Mouse (Mus musculus): Measurements from ENCODE around the gene E130311K13Rik. TPM values are rescaled to one million over a fixed set of nuclear protein-coding genes. Genes with fewer than 3 reads are reported as not detected.
A peak's percentile ranks its signal among the peaks of the same experiment; 100 is the strongest.

The E130311K13Rik gene
- polyA plus RNA-seq, 1 experiment from 2014 or later = 2.3 TPM

GRCm38 (mm10) chr3:63938928-63939327, 9.7 kb upstream of the E130311K13Rik start:
- Histone ChIP-seq H3K4me1 (replicated peaks) (no peaks in the 10 kb centered on the region), H3K27ac (no peak overlapping the region), H3K4me3 (replicated peaks) (no peak overlapping the region), H3K36me3 (peaks cover 9% of the 10 kb centered on the region), H3K9ac (no peak overlapping the region), H3K9me3 (replicated peaks) (no peaks in the 10 kb centered on the region), H3K27me3 (no peaks in the 10 kb centered on the region), H3K4me2 (no peak overlapping the region)
- ATAC-seq (ENCODE audit: low read depth) (no peak), DNase-seq (no peak)
- 78% methylated on average over 2 of the region's 2 CpGs for WGBS (ENCODE audit: insufficient replicate concordance)

GRCm38 (mm10) chr3:63919634-63920033, 9.6 kb downstream of the E130311K13Rik start:
- Histone ChIP-seq H3K9me3 (replicated peaks) (no peaks in the 10 kb centered on the region), H3K27me3 (no peaks in the 10 kb centered on the region), H3K9ac (no peak overlapping the region), H3K4me1 (replicated peaks) (no peaks in the 10 kb centered on the region), H3K27ac (no peak overlapping the region), H3K36me3 (no peaks in the 10 kb centered on the region), H3K4me3 (replicated peaks) (no peak overlapping the region), H3K4me2 (no peak overlapping the region)
- ATAC-seq (ENCODE audit: low read depth) (no peak), DNase-seq (no peak)
- 48% methylated on average over 3 of the region's 3 CpGs for WGBS (ENCODE audit: insufficient replicate concordance)

- Histone ChIP-seq H3K4me1 (replicated peaks) (peaks cover 2% of the 10 kb centered on the region; the same call in 1 of the 2 replicates), H3K36me3 (no peaks in the 10 kb centered on the region), H3K27me3 (peaks cover 2% of the 10 kb centered on the region), H3K4me3 (replicated peaks) (no peak overlapping the region), H3K4me2 (no peak overlapping the region), H3K9me3 (replicated peaks) (no peaks in the 10 kb centered on the region), H3K27ac (no peak overlapping the region), H3K9ac (no peak overlapping the region)
- DNase-seq (no peak), ATAC-seq (ENCODE audit: low read depth) (no peak)
- WGBS (ENCODE audit: insufficient replicate concordance) = 68% methylated on average over 4 of the region's 4 CpGs
Measured at GRCm38 (mm10) chr3:63910301-63910700, 19.0 kb downstream of the E130311K13Rik start.

DNA sequence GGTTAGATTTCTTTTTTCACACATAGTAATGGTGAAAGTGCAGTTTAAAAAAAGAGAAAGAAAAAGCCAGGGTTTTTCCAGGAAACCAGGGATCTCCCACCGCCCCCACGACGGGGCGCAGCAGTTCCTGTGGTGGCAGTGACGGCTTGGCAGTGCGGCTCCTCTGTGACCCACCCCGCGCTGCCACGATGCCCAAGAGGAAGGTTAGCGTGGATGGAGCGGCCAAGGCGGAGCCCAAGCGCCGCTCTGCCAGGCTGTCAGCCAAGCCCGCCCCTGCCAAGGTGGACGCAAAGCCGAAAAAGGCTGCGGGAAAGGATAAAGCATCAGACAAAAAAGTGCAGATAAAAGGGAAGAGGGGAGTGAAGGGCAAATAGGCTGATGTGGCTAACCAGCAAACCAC, 24.0 kb downstream of the E130311K13Rik start:
- Histone ChIP-seq H3K27me3 (peaks cover 13% of the 10 kb centered on the region), H3K4me1 (replicated peaks) (peaks cover 3% of the 10 kb centered on the region; the same call in 1 of the 2 replicates), H3K4me2 (peak overlapping the region; percentile 50), H3K4me3 (replicated peaks) (peak overlapping the region; percentile 21; the same call in 1 of the 2 replicates), H3K36me3 (no peaks in the 10 kb centered on the region), H3K9ac (no peak overlapping the region), H3K9me3 (replicated peaks) (no peaks in the 10 kb centered on the region), H3K27ac (no peak overlapping the region)
- ATAC-seq (ENCODE audit: low read depth) = no peak
- no peak for DNase-seq
- WGBS (ENCODE audit: insufficient replicate concordance) = 2% methylated on average over 18 of the region's 18 CpGs

GRCm38 (mm10) chr3:63904157-63904556, 25.1 kb downstream of the E130311K13Rik start:
- 74% methylated on average over 2 of the region's 2 CpGs for WGBS (ENCODE audit: insufficient replicate concordance)
- Histone ChIP-seq H3K27me3 (peaks cover 24% of the 10 kb centered on the region), H3K36me3 (no peaks in the 10 kb centered on the region), H3K27ac (no peak overlapping the region), H3K9me3 (replicated peaks) (no peaks in the 10 kb centered on the region), H3K4me2 (no peak overlapping the region), H3K4me1 (replicated peaks) (peaks cover 3% of the 10 kb centered on the region; the same call in 1 of the 2 replicates), H3K4me3 (replicated peaks) (no peak overlapping the region), H3K9ac (no peak overlapping the region)
- DNase-seq (no peak), ATAC-seq (ENCODE audit: low read depth) (no peak)

DNA sequence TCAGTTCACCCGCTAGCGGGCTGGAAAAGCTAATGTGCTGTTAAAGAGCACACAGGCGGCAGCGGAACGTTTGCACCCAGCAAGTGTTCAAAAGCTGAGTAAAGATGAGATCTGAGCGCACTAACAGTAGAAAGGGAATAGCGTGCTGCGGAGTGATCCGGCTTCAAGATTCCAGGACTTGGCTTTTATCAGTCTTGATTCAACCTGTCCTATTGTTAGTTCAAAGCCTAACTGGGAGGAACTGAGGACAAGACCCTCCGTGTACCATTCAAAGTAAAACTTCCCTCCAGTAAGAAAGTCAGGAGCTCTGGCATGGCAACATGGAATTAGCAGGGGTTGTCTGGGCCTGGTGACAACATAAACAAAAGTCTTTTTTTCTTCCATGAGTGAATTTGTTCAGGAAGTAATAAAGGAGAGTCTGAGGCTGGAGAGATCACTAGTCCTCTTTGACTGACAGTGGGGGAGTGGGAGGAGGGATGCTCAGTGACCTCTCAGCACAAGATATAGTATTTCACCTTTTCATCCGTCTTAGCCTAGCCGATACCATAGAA, 29.2 kb downstream of the E130311K13Rik start:
- no peak for DNase-seq

DNA sequence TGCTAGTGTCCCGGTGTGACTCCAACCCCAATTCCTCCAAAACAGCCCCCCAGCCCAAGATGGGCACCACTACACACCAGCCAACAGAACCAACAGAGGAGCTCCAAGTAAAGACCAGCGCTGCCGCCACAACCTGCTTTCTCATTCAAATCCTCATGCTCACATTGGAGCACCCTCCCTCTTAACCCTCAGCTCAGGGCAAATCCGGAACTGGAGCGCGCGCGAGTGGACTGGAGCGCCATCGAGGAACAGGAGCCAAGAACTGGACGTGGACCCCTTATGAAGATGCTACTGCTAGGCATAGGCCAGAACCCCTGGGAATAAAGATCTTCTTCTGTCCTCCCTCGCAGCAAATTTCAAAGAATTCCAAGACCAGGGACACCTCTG, 30.0 kb downstream of the E130311K13Rik start, which contains the start of gene Plch1:
TSS of gene Plch1 (minus strand) at position 164 of the 387 bp plus-strand sequence.
- no peak for DNase-seq
- Histone ChIP-seq H3K9ac (peak within 1 kb of the TSS; percentile 36; the same call in 1 of the 2 replicates), H3K9me3 (replicated peaks) (no peaks in the 10 kb centered on the region), H3K27me3 (peaks cover 30% of the 10 kb centered on the region), H3K36me3 (no peaks in the 10 kb centered on the region), H3K4me1 (replicated peaks) (no peaks in the 10 kb centered on the region; the same call in 1 of the 2 replicates), H3K4me3 (replicated peaks) (peak within 1 kb of the TSS; percentile 55), H3K4me2 (peak within 1 kb of the TSS; percentile 77), H3K27ac (no peak within 1 kb of the TSS)
- under 1% methylated on average over 12 of the region's 12 CpGs for WGBS (ENCODE audit: insufficient replicate concordance)
- 0 out of 2 replicates have a peak, but pooled peaks have one; percentile 26 for ATAC-seq (ENCODE audit: low read depth)

More for the DNA sequence above, 29.2 kb downstream of the E130311K13Rik start:
- H3K27me3 ChIP-seq = peaks cover 34% of the 10 kb centered on the region
- no peak overlapping the region for H3K27ac ChIP-seq
- peak overlapping the region; percentile 55 for H3K4me3 ChIP-seq (replicated peaks)
- H3K36me3 ChIP-seq = no peaks in the 10 kb centered on the region
- no peaks in the 10 kb centered on the region for H3K9me3 ChIP-seq (replicated peaks)
- 8% methylated on average over 12 of the region's 12 CpGs for WGBS (ENCODE audit: insufficient replicate concordance)
- H3K4me1 ChIP-seq (replicated peaks) = no peaks in the 10 kb centered on the region; the same call in 1 of the 2 replicates
- no peak overlapping the region for H3K9ac ChIP-seq
- ATAC-seq (ENCODE audit: low read depth) = no peak
- H3K4me2 ChIP-seq = peak overlapping the region; percentile 77

- WGBS (ENCODE audit: insufficient replicate concordance) = under 1% methylated on average over 41 of the region's 41 CpGs
Measured at GRCm38 (mm10) chr3:63898581-63899308, 30.5 kb downstream of the E130311K13Rik start.

DNA sequence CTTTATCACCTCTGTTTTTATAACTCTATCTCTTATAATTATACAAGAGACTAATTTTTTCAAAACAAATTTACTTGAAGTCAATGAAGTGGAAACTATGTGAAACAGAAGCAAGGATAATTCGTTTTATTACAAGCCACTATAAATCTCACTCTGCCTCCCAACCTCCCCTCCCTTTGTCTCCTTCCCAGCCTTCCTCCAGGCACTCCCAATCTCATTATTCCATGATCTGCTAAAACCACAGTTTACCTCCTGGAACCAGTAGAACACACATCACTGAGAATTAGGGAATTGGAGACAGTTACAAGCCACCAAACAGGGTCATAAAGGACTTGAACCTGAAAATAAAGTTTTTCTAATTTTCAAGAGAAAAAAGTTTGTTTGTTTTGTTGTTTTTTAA, 32.1 kb downstream of the E130311K13Rik start:
- no peak overlapping the region for H3K4me2 ChIP-seq
- H3K27me3 ChIP-seq = peaks cover 28% of the 10 kb centered on the region
- ATAC-seq (ENCODE audit: low read depth) (no peak), DNase-seq (no peak)
- H3K4me1 ChIP-seq (replicated peaks) = no peaks in the 10 kb centered on the region; the same call in 1 of the 2 replicates
- H3K27ac ChIP-seq = no peak overlapping the region
- H3K9ac ChIP-seq = no peak overlapping the region
- no peak overlapping the region for H3K4me3 ChIP-seq (replicated peaks)
- no peaks in the 10 kb centered on the region for H3K9me3 ChIP-seq (replicated peaks)
- H3K36me3 ChIP-seq = no peaks in the 10 kb centered on the region
- WGBS (ENCODE audit: insufficient replicate concordance) = 25% methylated on average over 1 of the region's 1 CpGs

More at GRCm38 (mm10) chr3:63898581-63899308, 30.5 kb downstream of the E130311K13Rik start:
- DNase-seq (peak; percentile 4), ATAC-seq (ENCODE audit: low read depth) (peak; percentile 36)
- Histone ChIP-seq H3K27me3 (peaks cover 28% of the 10 kb centered on the region), H3K9me3 (replicated peaks) (no peaks in the 10 kb centered on the region), H3K9ac (peak overlapping the region; percentile 36; the same call in 1 of the 2 replicates), H3K36me3 (no peaks in the 10 kb centered on the region), H3K27ac (no peak overlapping the region), H3K4me2 (peak overlapping the region; percentile 77), H3K4me3 (replicated peaks) (peak overlapping the region; percentile 55), H3K4me1 (replicated peaks) (no peaks in the 10 kb centered on the region; the same call in 1 of the 2 replicates)

DNA sequence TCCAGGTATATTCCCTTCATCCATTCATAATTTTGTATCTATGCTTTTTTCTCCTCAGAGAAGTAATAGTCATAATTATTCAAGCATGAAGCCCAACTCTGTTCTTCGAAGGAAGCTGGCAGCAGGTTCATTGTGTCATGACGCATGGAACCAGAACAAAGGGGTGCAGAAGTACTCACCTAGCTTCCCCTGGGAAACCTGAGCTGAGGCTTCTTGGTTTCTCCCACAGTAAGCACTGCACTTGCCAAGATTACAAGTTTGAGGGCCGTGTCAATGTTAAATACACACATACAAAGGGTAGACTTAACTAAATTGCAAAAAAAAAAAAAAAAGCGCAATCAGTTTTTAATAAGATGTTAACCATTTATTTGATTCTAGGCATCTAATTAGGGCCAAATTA, 33.0 kb downstream of the E130311K13Rik start:
- Histone ChIP-seq H3K9ac (no peak overlapping the region), H3K4me3 (replicated peaks) (no peak overlapping the region), H3K27ac (no peak overlapping the region), H3K4me1 (replicated peaks) (no peaks in the 10 kb centered on the region; the same call in 1 of the 2 replicates), H3K9me3 (replicated peaks) (no peaks in the 10 kb centered on the region), H3K4me2 (no peak overlapping the region), H3K36me3 (no peaks in the 10 kb centered on the region), H3K27me3 (peaks cover 28% of the 10 kb centered on the region)
- DNase-seq (no peak), ATAC-seq (ENCODE audit: low read depth) (no peak)
- 69% methylated on average over 4 of the region's 4 CpGs for WGBS (ENCODE audit: insufficient replicate concordance)

DNA sequence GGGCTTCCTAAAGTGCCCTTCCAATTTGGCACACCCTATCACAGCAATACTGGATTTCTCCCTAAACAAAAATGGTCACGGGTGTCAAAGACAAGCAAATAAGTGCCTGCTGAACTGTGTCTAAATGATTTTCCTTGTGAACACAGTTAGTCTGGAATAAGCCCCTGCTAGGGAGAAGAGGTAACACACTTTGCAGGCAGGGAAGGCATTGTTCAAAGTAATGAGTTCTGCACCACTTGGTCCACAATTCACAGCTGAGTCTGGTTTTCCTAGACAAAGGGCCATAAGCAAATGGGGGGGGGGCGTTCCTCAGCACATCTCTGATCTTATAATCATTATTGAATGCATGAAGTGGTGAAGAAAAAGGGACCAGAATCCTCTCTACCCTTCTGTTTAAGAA, 33.5 kb downstream of the E130311K13Rik start:
- H3K27ac ChIP-seq = no peak overlapping the region
- H3K9me3 ChIP-seq (replicated peaks) = no peaks in the 10 kb centered on the region
- H3K36me3 ChIP-seq = no peaks in the 10 kb centered on the region
- H3K9ac ChIP-seq = no peak overlapping the region
- no peaks in the 10 kb centered on the region; the same call in 1 of the 2 replicates for H3K4me1 ChIP-seq (replicated peaks)
- H3K27me3 ChIP-seq = peaks cover 28% of the 10 kb centered on the region
- H3K4me3 ChIP-seq (replicated peaks) = no peak overlapping the region
- no peak overlapping the region for H3K4me2 ChIP-seq
- DNase-seq (no peak), ATAC-seq (ENCODE audit: low read depth) (no peak)
- WGBS (ENCODE audit: insufficient replicate concordance) = 47% methylated on average over 2 of the region's 2 CpGs
